Mouse (Mus musculus): ENCODE measurements around the gene Mdga1. TPM values are rescaled to one million over a fixed set of nuclear protein-coding genes. Genes with fewer than 3 reads are reported as not detected.

Mdga1 gene
- polyA plus RNA-seq, 1 experiment = 0.06 TPM

- H3K27me3 ChIP-seq (ENCODE audit: control insufficient read depth) = peaks cover 46% of the 10 kb centered on the region
- peaks cover 24% of the 10 kb centered on the region for H3K4me1 ChIP-seq (ENCODE audit: control insufficient read depth)
- no peaks in the 10 kb centered on the region for H3K9me3 ChIP-seq (ENCODE audit: control insufficient read depth, low read length)
- H3K4me3 ChIP-seq (replicated peaks) = no peak overlapping the region
- TF ChIP-seq GATA1 (IDR thresholded peaks at IDR 0.05; ENCODE audit: low read length) = no peak
- no peak for TF ChIP-seq TAL1 (IDR thresholded peaks at IDR 0.05; ENCODE audit: low read length)
- H3K36me3 ChIP-seq (ENCODE audit: control insufficient read depth) = no peaks in the 10 kb centered on the region
Observed at GRCm38 (mm10) chr17:29823439-29824207, 146.3 kb downstream of the Mdga1 start.

- H3K36me3 ChIP-seq (ENCODE audit: control insufficient read depth) = no peaks in the 10 kb centered on the region
- no peaks in the 10 kb centered on the region; the same call in 1 of the 2 replicates for H3K4me1 ChIP-seq (ENCODE audit: control insufficient read depth)
- no peak overlapping the region for H3K4me3 ChIP-seq (replicated peaks)
- H3K9me3 ChIP-seq (ENCODE audit: control insufficient read depth, low read length) = no peaks in the 10 kb centered on the region
- no peak for TF ChIP-seq GATA1 (IDR thresholded peaks at IDR 0.05; ENCODE audit: low read length)
- no peak for TF ChIP-seq TAL1 (IDR thresholded peaks at IDR 0.05; ENCODE audit: low read length)
- H3K27me3 ChIP-seq (ENCODE audit: control insufficient read depth) = peaks cover 48% of the 10 kb centered on the region
Observed at GRCm38 (mm10) chr17:29819608-29820007, 150.3 kb downstream of the Mdga1 start.

GRCm38 (mm10) chr17:29818989-29819388 is 150.9 kb downstream of the Mdga1 start:
- no peak overlapping the region for H3K4me3 ChIP-seq (replicated peaks)
- no peaks in the 10 kb centered on the region for H3K9me3 ChIP-seq (ENCODE audit: control insufficient read depth, low read length)
- H3K36me3 ChIP-seq (ENCODE audit: control insufficient read depth) = no peaks in the 10 kb centered on the region
- peaks cover under 1% of the 10 kb centered on the region for H3K4me1 ChIP-seq (ENCODE audit: control insufficient read depth)
- peaks cover 42% of the 10 kb centered on the region for H3K27me3 ChIP-seq (ENCODE audit: control insufficient read depth)
- TF ChIP-seq GATA1 (IDR thresholded peaks at IDR 0.05; ENCODE audit: low read length) = no peak
- no peak for TF ChIP-seq TAL1 (IDR thresholded peaks at IDR 0.05; ENCODE audit: low read length)

- TF ChIP-seq TAL1 (IDR thresholded peaks at IDR 0.05; ENCODE audit: low read length) (no peak), GATA1 (IDR thresholded peaks at IDR 0.05; ENCODE audit: low read length) (no peak)
Observed at GRCm38 (mm10) chr17:29818264-29818945, 151.5 kb downstream of the Mdga1 start.

GRCm38 (mm10) chr17:29814758-29815157 is 155.1 kb downstream of the Mdga1 start:
- Histone ChIP-seq H3K4me3 (replicated peaks) (no peak overlapping the region), H3K4me1 (ENCODE audit: control insufficient read depth) (peaks cover 10% of the 10 kb centered on the region), H3K9me3 (ENCODE audit: control insufficient read depth, low read length) (peaks cover 2% of the 10 kb centered on the region; the same call in 1 of the 2 replicates), H3K27me3 (ENCODE audit: control insufficient read depth) (peaks cover 19% of the 10 kb centered on the region), H3K36me3 (ENCODE audit: control insufficient read depth) (no peaks in the 10 kb centered on the region)
- TF ChIP-seq TAL1 (IDR thresholded peaks at IDR 0.05; ENCODE audit: low read length) = no peak
- TF ChIP-seq GATA1 (IDR thresholded peaks at IDR 0.05; ENCODE audit: low read length) = no peak

More at GRCm38 (mm10) chr17:29818264-29818945, 151.5 kb downstream of the Mdga1 start:
- no peak overlapping the region for H3K4me3 ChIP-seq (replicated peaks)
- H3K27me3 ChIP-seq (ENCODE audit: control insufficient read depth) = peaks cover 37% of the 10 kb centered on the region
- no peaks in the 10 kb centered on the region for H3K36me3 ChIP-seq (ENCODE audit: control insufficient read depth)
- H3K4me1 ChIP-seq (ENCODE audit: control insufficient read depth) = peaks cover 5% of the 10 kb centered on the region
- no peaks in the 10 kb centered on the region for H3K9me3 ChIP-seq (ENCODE audit: control insufficient read depth, low read length)

GRCm38 (mm10) chr17:29813328-29813727 is 156.6 kb downstream of the Mdga1 start:
- no peak overlapping the region for H3K4me3 ChIP-seq (replicated peaks)
- H3K27me3 ChIP-seq (ENCODE audit: control insufficient read depth) = peaks cover 15% of the 10 kb centered on the region
- TF ChIP-seq TAL1 (IDR thresholded peaks at IDR 0.05; ENCODE audit: low read length) (no peak), GATA1 (IDR thresholded peaks at IDR 0.05; ENCODE audit: low read length) (no peak)
- H3K9me3 ChIP-seq (ENCODE audit: control insufficient read depth, low read length) = peaks cover 2% of the 10 kb centered on the region; the same call in 1 of the 2 replicates
- H3K36me3 ChIP-seq (ENCODE audit: control insufficient read depth) = no peaks in the 10 kb centered on the region
- H3K4me1 ChIP-seq (ENCODE audit: control insufficient read depth) = peaks cover 10% of the 10 kb centered on the region

GRCm38 (mm10) chr17:29803545-29803944 is 166.3 kb downstream of the Mdga1 start:
- Histone ChIP-seq H3K9me3 (ENCODE audit: control insufficient read depth, low read length) (peaks cover 9% of the 10 kb centered on the region; the same call in 1 of the 2 replicates), H3K4me3 (replicated peaks) (no peak overlapping the region), H3K4me1 (ENCODE audit: control insufficient read depth) (no peaks in the 10 kb centered on the region), H3K36me3 (ENCODE audit: control insufficient read depth) (no peaks in the 10 kb centered on the region), H3K27me3 (ENCODE audit: control insufficient read depth) (peaks cover 7% of the 10 kb centered on the region)
- TF ChIP-seq GATA1 (IDR thresholded peaks at IDR 0.05; ENCODE audit: low read length) (no peak), TAL1 (IDR thresholded peaks at IDR 0.05; ENCODE audit: low read length) (no peak)

GRCm38 (mm10) chr17:29801358-29801757 is 168.5 kb downstream of the Mdga1 start:
- 0 out of 2 replicates have a peak, but pooled peaks cover under 1% of the 10 kb centered on the region for H3K4me1 ChIP-seq (ENCODE audit: control insufficient read depth)
- no peaks in the 10 kb centered on the region for H3K36me3 ChIP-seq (ENCODE audit: control insufficient read depth)
- TF ChIP-seq TAL1 (IDR thresholded peaks at IDR 0.05; ENCODE audit: low read length) (no peak), GATA1 (IDR thresholded peaks at IDR 0.05; ENCODE audit: low read length) (no peak)
- H3K4me3 ChIP-seq (replicated peaks) = no peak overlapping the region
- peaks cover 10% of the 10 kb centered on the region for H3K27me3 ChIP-seq (ENCODE audit: control insufficient read depth)
- peaks cover 5% of the 10 kb centered on the region; the same call in 1 of the 2 replicates for H3K9me3 ChIP-seq (ENCODE audit: control insufficient read depth, low read length)

- no peaks in the 10 kb centered on the region; the same call in 1 of the 2 replicates for H3K9me3 ChIP-seq (ENCODE audit: control insufficient read depth, low read length)
- H3K4me1 ChIP-seq (ENCODE audit: control insufficient read depth) = peaks cover 3% of the 10 kb centered on the region; the same call in 1 of the 2 replicates
- TF ChIP-seq GATA1 (IDR thresholded peaks at IDR 0.05; ENCODE audit: low read length) (no peak), TAL1 (IDR thresholded peaks at IDR 0.05; ENCODE audit: low read length) (no peak)
- no peaks in the 10 kb centered on the region for H3K36me3 ChIP-seq (ENCODE audit: control insufficient read depth)
- H3K4me3 ChIP-seq (replicated peaks) = no peak overlapping the region
- H3K27me3 ChIP-seq (ENCODE audit: control insufficient read depth) = peaks cover 18% of the 10 kb centered on the region
Observed at GRCm38 (mm10) chr17:29800096-29800455, 169.8 kb downstream of the Mdga1 start.

Measured in erythroblast, embryonic 14.5 days (primary cell).